Mouse (Mus musculus) Patski (cell line): ENCODE measurements at regions not wholly inside any gene's neighbourhood (a gene's known extent, or its start where the extent isn't known, plus 50 kb on each side); places are given as distances from the start of the nearest gene placed in this dataset.

Experiments
- ATAC-seq: fragments of 100-300 bp; one replicate; pipeline ENCODE4 v1.8.0; 2021
- CTCF ChIA-PET: fragments of 350-600 bp; sonication (Branson Sonifier 250); formaldehyde crosslinking; loops from one replicate; lab custom pipeline; 2022; ENCODE audit warnings: inconsistent platforms; lab: Charles Lee
- POLR2A ChIA-PET: fragments of 350-600 bp; sonication (Branson Sonifier 250); formaldehyde crosslinking; loops from one replicate; lab custom pipeline; 2022; ENCODE audit warnings: antibody characterized with exemption, inconsistent platforms; lab: Charles Lee
- DNase-seq: peaks from one replicate; pipeline ENCODE4 v3.0.0-alpha.2; 2011; ENCODE audit warnings: low read depth, low spot score
- H3K27me3 ChIP-seq: fragments of 371-371 bp; one replicate; pipeline ENCODE4 v1.5.1; 2021
- CTCF ChIP-seq: fragments of 100-300 bp; IDR thresholded peaks from one replicate; pipeline ENCODE4 v1.5.1; 2021
- in situ Hi-C: fragments of 300-500 bp; cut with MboI; formaldehyde crosslinking; loops from 3 replicates; pipeline ENCODE4 v1.11.1; 2018; ENCODE audit warnings: low pct_unique_long_range_greater_than_20kb, mixed read lengths

- no peak for ATAC-seq
Observed at GRCm38 (mm10) chr14:66452828-66453227, 443.8 kb upstream of the Gulo start.

GRCm38 (mm10) chr14:66450351-66450750 lies 441.3 kb upstream of the Gulo start:
- POLR2A ChIA-PET: interaction anchor here (0.6 kb wide), 1 partner anchor 10 kb away, joined by 5 read pairs; no protein-coding TSS in a partner anchor
- TF ChIP-seq CTCF: no peak
- H3K27me3 ChIP-seq: peaks cover 11% of the 10 kb centered on the region
- in situ Hi-C loops: no loop called here
- CTCF ChIA-PET: interaction anchor here (0.7 to 1.6 kb wide), 2 partner anchors 10 to 13 kb away, joined by 5 to 6 read pairs; no protein-coding TSS in a partner anchor
- no peak for ATAC-seq
- no peak for DNase-seq

More at GRCm38 (mm10) chr14:66452828-66453227, 443.8 kb upstream of the Gulo start:
- peaks cover 11% of the 10 kb centered on the region for H3K27me3 ChIP-seq
- in situ Hi-C loops: no loop called here
- POLR2A ChIA-PET: no interaction called here
- CTCF ChIA-PET: no interaction called here
- no peak for DNase-seq
- TF ChIP-seq CTCF: no peak

GRCm38 (mm10) chr14:66442576-66442975 lies 433.6 kb upstream of the Gulo start:
- no peak for DNase-seq
- TF ChIP-seq CTCF: no peak
- H3K27me3 ChIP-seq: peaks cover 5% of the 10 kb centered on the region
- CTCF ChIA-PET: no interaction called here
- no peak for ATAC-seq
- in situ Hi-C loops: no loop called here
- POLR2A ChIA-PET: no interaction called here

GRCm38 (mm10) chr14:66441825-66442224 lies 432.8 kb upstream of the Gulo start:
- H3K27me3 ChIP-seq: peaks cover 5% of the 10 kb centered on the region
- in situ Hi-C loops: no loop called here
- DNase-seq (no peak), ATAC-seq (no peak)
- no peak for TF ChIP-seq CTCF
- ChIA-PET POLR2A (no interaction called here), CTCF (no interaction called here)

- in situ Hi-C loops: no loop called here
- H3K27me3 ChIP-seq: peaks cover 4% of the 10 kb centered on the region
- CTCF ChIA-PET: interaction anchor here (1.6 to 1.8 kb wide), 2 partner anchors 12 to 18 kb away, joined by 3 to 6 read pairs; no protein-coding TSS in a partner anchor
- POLR2A ChIA-PET: no interaction called here
- no peak for DNase-seq
- no peak for ATAC-seq
- TF ChIP-seq CTCF: no peak
Observed at GRCm38 (mm10) chr14:66438572-66438971, 429.6 kb upstream of the Gulo start.

GRCm38 (mm10) chr14:66438001-66438400 lies 429.0 kb upstream of the Gulo start:
- TF ChIP-seq CTCF: no peak
- H3K27me3 ChIP-seq: peaks cover 4% of the 10 kb centered on the region
- in situ Hi-C loops: no loop called here
- CTCF ChIA-PET: interaction anchor here (1.3 to 1.8 kb wide), 2 partner anchors 9 to 12 kb away, joined by 3 to 6 read pairs; no protein-coding TSS in a partner anchor
- no peak for DNase-seq
- POLR2A ChIA-PET: no interaction called here
- ATAC-seq: no peak

GRCm38 (mm10) chr14:66431630-66432029 lies 422.6 kb upstream of the Gulo start:
- DNase-seq: no peak
- ATAC-seq: no peak
- no peak for TF ChIP-seq CTCF
- in situ Hi-C loops: no loop called here
- ChIA-PET CTCF (no interaction called here), POLR2A (no interaction called here)
- H3K27me3 ChIP-seq: peaks cover 4% of the 10 kb centered on the region

- in situ Hi-C loops: no loop called here
- DNase-seq (no peak), ATAC-seq (no peak)
- TF ChIP-seq CTCF: peak; percentile 35
- peaks cover 23% of the 10 kb centered on the region for H3K27me3 ChIP-seq
- POLR2A ChIA-PET: no interaction called here
- CTCF ChIA-PET: interaction anchor here (0.7 to 1.8 kb wide), 3 partner anchors 11 to 361 kb away, joined by 3 to 5 read pairs (median 3); no protein-coding TSS in a partner anchor
Observed at GRCm38 (mm10) chr14:66424141-66424540, 415.1 kb upstream of the Gulo start.
